Mouse (Mus musculus): Measurements from ENCODE around the gene Psmf1. TPM values are rescaled to one million over a fixed set of nuclear protein-coding genes. Genes with fewer than 3 reads are reported as not detected.
A peak's percentile ranks its signal among the peaks of the same experiment; 100 is the strongest.

The Psmf1 gene
- total and polyA plus RNA-seq, 3 experiments, result 21.8 to 29.6 (median 25.9) TPM

DNA sequence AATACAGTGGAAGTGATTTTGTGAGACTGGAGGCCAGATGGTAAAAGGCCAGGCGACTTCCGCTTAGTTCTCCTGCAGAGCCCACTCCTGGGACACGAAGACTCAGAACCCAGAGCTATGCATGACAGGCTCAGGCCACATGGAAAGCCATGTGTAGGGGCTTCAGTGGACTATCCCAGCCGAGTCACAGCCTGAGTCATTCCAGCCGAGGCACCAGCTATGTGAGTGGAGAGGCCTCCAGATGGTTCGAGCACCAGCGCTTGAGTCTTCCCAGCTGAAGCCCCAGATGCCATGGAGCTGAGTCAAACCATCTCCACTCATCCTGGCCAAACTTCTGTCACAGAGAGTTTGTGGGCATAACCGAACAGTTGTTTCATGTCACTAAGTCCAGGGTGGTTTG, 29.5 kb upstream of the Psmf1 start:
- DNase-seq, result no peak
- Histone ChIP-seq H3K9ac (ENCODE audit: low read depth, low read length) (no peak overlapping the region), H3K79me2 (replicated peaks; ENCODE audit: control insufficient read depth, insufficient read depth, low read length) (no peaks in the 10 kb centered on the region), H3K4me3 (no peak overlapping the region), H3K36me3 (ENCODE audit: control insufficient read depth, insufficient read depth, low read length) (no peaks in the 10 kb centered on the region), H3K4me1 (ENCODE audit: control insufficient read depth, insufficient read depth, low read length) (no peaks in the 10 kb centered on the region), H3K27me3 (ENCODE audit: control insufficient read depth, insufficient read depth, low read length) (no peaks in the 10 kb centered on the region), H3K27ac (no peak overlapping the region)
- intact Hi-C loops (cut with DNase I), result no loop called here
- TF ChIP-seq EP300 (IDR thresholded peaks at IDR 0.05; ENCODE audit: insufficient read depth, low read depth, low read length), result no peak
- TF ChIP-seq POLR2A (IDR thresholded peaks at IDR 0.05; ENCODE audit: insufficient read depth, low read depth, low read length), result no peak
- no peak for TF ChIP-seq CTCF (IDR thresholded peaks at IDR 0.05)
- WGBS, result 74% methylated on average over 8 of the region's 8 CpGs

DNA sequence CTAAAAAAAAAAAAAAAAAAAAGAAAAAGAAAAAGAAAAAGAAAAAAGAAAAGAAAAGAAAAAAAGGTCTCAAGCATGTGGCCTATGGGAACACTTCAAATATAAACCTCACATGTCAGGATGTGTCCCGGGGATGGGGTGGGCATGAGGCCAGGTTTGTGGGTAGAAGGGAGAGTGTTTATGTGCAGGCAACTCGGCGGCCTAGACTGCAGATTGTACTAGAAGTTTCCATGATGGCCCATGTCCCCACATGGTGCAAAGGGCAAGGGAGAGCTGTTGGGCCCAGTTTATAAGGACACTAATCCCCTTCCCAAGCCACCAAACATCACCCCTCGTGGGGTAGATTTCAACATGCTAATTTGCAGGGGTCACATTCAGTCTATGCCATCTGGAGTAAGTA, 28.2 kb upstream of the Psmf1 start:
- intact Hi-C loops (cut with DNase I), result no loop called here
- Histone ChIP-seq H3K79me2 (replicated peaks; ENCODE audit: control insufficient read depth, insufficient read depth, low read length) (no peaks in the 10 kb centered on the region), H3K27me3 (ENCODE audit: control insufficient read depth, insufficient read depth, low read length) (no peaks in the 10 kb centered on the region), H3K4me1 (ENCODE audit: control insufficient read depth, insufficient read depth, low read length) (no peaks in the 10 kb centered on the region), H3K4me3 (no peak overlapping the region), H3K27ac (no peak overlapping the region), H3K9ac (ENCODE audit: low read depth, low read length) (no peak overlapping the region), H3K36me3 (ENCODE audit: control insufficient read depth, insufficient read depth, low read length) (no peaks in the 10 kb centered on the region)
- DNase-seq, result no peak
- 59% methylated on average over 4 of the region's 4 CpGs for WGBS
- TF ChIP-seq POLR2A (IDR thresholded peaks at IDR 0.05; ENCODE audit: insufficient read depth, low read depth, low read length), result no peak
- no peak for TF ChIP-seq EP300 (IDR thresholded peaks at IDR 0.05; ENCODE audit: insufficient read depth, low read depth, low read length)
- no peak for TF ChIP-seq CTCF (IDR thresholded peaks at IDR 0.05)

DNA sequence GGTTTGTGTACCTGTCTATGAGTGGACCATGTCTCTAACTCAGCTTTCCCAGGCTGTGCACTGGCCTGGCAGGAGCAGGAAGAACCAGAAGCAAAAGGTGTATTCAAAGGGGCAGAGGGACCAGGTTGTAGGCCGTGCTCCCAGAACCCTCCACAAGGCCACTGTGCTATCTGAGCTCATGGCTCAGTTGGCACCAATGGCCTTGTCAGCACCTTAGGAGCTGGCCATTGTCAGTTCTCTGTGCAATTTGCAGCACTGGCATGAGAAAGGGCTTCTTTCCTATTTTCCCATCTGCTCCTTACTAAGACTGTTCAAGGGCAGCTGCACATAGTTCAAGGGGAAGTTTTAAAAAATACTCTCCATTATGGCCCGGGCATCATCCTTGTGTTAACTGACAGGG, 20.6 kb upstream of the Psmf1 start:
- Histone ChIP-seq H3K4me3 (no peak overlapping the region), H3K27me3 (ENCODE audit: control insufficient read depth, insufficient read depth, low read length) (no peaks in the 10 kb centered on the region), H3K4me1 (ENCODE audit: control insufficient read depth, insufficient read depth, low read length) (peaks cover 1% of the 10 kb centered on the region; the same call in 1 of the 2 replicates), H3K27ac (no peak overlapping the region), H3K79me2 (replicated peaks; ENCODE audit: control insufficient read depth, insufficient read depth, low read length) (no peaks in the 10 kb centered on the region), H3K9ac (ENCODE audit: low read depth, low read length) (no peak overlapping the region), H3K36me3 (ENCODE audit: control insufficient read depth, insufficient read depth, low read length) (no peaks in the 10 kb centered on the region)
- intact Hi-C loops (cut with DNase I), result no loop called here
- peak in 1 of 2 experiments; percentile 9 for DNase-seq
- WGBS, result 53% methylated on average over 2 of the region's 2 CpGs
- TF ChIP-seq CTCF (IDR thresholded peaks at IDR 0.05) (no peak), EP300 (IDR thresholded peaks at IDR 0.05; ENCODE audit: insufficient read depth, low read depth, low read length) (no peak), POLR2A (IDR thresholded peaks at IDR 0.05; ENCODE audit: insufficient read depth, low read depth, low read length) (no peak)

DNA sequence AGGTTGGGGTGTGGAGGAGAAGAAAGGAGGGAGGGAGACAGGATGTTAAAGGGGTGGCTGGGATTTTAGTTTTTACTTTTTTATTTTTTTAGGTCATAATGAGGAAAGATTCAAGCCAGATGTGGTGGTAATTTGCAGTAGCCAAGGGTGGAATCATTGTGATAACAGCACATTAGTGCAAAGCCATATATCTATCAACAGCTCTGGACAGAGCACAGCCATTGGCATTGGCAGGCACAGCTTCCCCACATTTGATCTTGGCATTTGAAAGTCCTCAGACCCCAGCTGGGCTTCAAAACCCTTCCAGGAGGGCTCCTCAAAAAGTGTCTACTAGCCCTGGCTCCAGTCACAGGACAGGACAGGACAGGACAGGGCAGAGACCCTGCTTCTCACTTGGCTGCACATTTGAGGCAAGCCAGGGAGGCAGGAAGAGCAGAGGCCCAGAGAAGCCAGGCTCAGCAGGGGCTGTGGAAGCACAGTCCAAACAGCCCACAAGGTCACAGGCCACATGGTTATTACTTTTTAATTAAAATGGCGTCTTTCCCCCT, 14.9 kb upstream of the Psmf1 start:
- no peaks in the 10 kb centered on the region for H3K27me3 ChIP-seq (ENCODE audit: control insufficient read depth, insufficient read depth, low read length)
- H3K27ac ChIP-seq, result no peak overlapping the region
- H3K4me3 ChIP-seq, result no peak overlapping the region
- 50% methylated on average over 1 of the region's 1 CpGs for WGBS
- TF ChIP-seq EP300 (IDR thresholded peaks at IDR 0.05; ENCODE audit: insufficient read depth, low read depth, low read length) (no peak), CTCF (IDR thresholded peaks at IDR 0.05) (no peak), POLR2A (IDR thresholded peaks at IDR 0.05; ENCODE audit: insufficient read depth, low read depth, low read length) (no peak)
- DNase-seq, result no peak
- no peak overlapping the region for H3K9ac ChIP-seq (ENCODE audit: low read depth, low read length)
- H3K79me2 ChIP-seq (replicated peaks; ENCODE audit: control insufficient read depth, insufficient read depth, low read length), result no peaks in the 10 kb centered on the region
- no peaks in the 10 kb centered on the region for H3K36me3 ChIP-seq (ENCODE audit: control insufficient read depth, insufficient read depth, low read length)
- intact Hi-C loops (cut with DNase I), result no loop called here
- no peaks in the 10 kb centered on the region for H3K4me1 ChIP-seq (ENCODE audit: control insufficient read depth, insufficient read depth, low read length)

DNA sequence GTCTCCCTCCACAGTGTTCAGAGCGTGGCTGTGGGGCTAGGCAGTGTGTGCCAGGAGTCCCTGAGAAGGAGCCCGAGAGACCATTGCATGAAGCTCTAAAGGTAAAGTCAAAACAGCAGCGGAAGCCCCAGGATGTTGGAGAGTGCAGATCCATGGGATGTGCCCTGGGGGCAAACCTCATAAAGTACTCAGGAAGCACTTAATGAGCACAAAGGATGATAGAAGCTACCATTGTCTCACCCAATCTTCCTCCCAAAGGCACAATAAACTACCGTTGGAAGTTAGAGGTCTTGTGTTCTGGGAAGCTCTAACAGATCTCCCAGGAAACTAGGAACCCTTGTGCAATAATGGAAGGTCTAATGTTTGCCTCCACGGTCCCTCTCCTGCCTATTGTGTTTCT, 13.5 kb upstream of the Psmf1 start:
- Histone ChIP-seq H3K9ac (ENCODE audit: low read depth, low read length) (no peak overlapping the region), H3K79me2 (replicated peaks; ENCODE audit: control insufficient read depth, insufficient read depth, low read length) (no peaks in the 10 kb centered on the region), H3K36me3 (ENCODE audit: control insufficient read depth, insufficient read depth, low read length) (no peaks in the 10 kb centered on the region), H3K27me3 (ENCODE audit: control insufficient read depth, insufficient read depth, low read length) (no peaks in the 10 kb centered on the region), H3K4me3 (no peak overlapping the region), H3K27ac (no peak overlapping the region), H3K4me1 (ENCODE audit: control insufficient read depth, insufficient read depth, low read length) (no peaks in the 10 kb centered on the region)
- intact Hi-C loops (cut with DNase I), result no loop called here
- no peak for DNase-seq
- 69% methylated on average over 5 of the region's 5 CpGs for WGBS
- TF ChIP-seq EP300 (IDR thresholded peaks at IDR 0.05; ENCODE audit: insufficient read depth, low read depth, low read length) (no peak), CTCF (IDR thresholded peaks at IDR 0.05) (no peak), POLR2A (IDR thresholded peaks at IDR 0.05; ENCODE audit: insufficient read depth, low read depth, low read length) (no peak)

DNA sequence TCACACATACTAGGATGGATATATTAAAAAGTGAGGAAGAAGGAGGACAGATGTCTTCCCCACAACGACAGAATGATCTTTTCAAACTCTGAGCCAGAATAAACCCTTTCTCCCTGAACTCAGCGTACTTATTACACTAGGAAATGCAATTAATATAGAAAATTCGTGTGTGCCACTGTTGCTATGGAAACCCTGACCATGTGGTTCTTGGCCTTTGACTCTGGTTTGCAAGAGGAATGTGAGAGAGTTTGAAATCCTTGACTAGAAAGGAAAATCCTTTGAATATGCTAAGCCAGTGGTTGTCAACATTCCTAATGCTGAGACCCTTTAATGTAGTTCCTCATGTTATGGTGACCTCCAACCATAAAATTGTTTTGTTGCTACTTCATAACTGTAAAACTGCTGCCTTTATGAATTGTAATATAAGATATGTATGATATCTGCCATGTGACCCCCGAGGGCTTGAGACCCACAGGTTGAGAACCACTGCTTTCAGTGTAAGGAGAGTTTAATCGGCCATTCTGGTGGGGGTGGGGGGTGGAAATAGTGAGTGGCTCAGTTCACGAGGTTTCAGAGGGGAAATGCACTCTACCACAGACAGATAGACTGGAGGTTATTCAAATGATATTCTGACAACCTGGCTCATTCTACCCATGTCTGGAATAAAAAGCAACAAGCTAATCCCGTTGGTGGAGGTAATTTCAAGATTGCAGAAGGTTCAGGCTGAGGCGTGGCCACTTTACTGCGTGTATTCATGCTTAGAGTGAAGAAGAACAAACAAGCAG, 12.5 kb upstream of the Psmf1 start:
- intact Hi-C loops (cut with DNase I), result no loop called here
- DNase-seq, result no peak
- Histone ChIP-seq H3K27ac (no peak overlapping the region), H3K36me3 (ENCODE audit: control insufficient read depth, insufficient read depth, low read length) (no peaks in the 10 kb centered on the region), H3K79me2 (replicated peaks; ENCODE audit: control insufficient read depth, insufficient read depth, low read length) (no peaks in the 10 kb centered on the region), H3K4me1 (ENCODE audit: control insufficient read depth, insufficient read depth, low read length) (no peaks in the 10 kb centered on the region), H3K4me3 (no peak overlapping the region), H3K9ac (ENCODE audit: low read depth, low read length) (no peak overlapping the region), H3K27me3 (ENCODE audit: control insufficient read depth, insufficient read depth, low read length) (no peaks in the 10 kb centered on the region)
- TF ChIP-seq CTCF (IDR thresholded peaks at IDR 0.05) (no peak), POLR2A (IDR thresholded peaks at IDR 0.05; ENCODE audit: insufficient read depth, low read depth, low read length) (no peak)
- 52% methylated on average over 9 of the region's 9 CpGs for WGBS
